Mouse (Mus musculus) frontal cortex, postnatal 10 days (tissue): ENCODE data around the gene Soga1.

ENCODE experiments used
- DNase-seq, 2 experiments: peaks; one replicate each; pipeline ENCODE4 v3.0.0; 2022; ENCODE audit warnings: low spot score in 2 of 2, mixed read lengths in 1 of 2

Gene Soga1

GRCm38 (mm10) chr2:157063241-157063700, 15.8 kb downstream of the Soga1 start:
- peak in 1 of 2 experiments; percentile 71 for DNase-seq

DNA sequence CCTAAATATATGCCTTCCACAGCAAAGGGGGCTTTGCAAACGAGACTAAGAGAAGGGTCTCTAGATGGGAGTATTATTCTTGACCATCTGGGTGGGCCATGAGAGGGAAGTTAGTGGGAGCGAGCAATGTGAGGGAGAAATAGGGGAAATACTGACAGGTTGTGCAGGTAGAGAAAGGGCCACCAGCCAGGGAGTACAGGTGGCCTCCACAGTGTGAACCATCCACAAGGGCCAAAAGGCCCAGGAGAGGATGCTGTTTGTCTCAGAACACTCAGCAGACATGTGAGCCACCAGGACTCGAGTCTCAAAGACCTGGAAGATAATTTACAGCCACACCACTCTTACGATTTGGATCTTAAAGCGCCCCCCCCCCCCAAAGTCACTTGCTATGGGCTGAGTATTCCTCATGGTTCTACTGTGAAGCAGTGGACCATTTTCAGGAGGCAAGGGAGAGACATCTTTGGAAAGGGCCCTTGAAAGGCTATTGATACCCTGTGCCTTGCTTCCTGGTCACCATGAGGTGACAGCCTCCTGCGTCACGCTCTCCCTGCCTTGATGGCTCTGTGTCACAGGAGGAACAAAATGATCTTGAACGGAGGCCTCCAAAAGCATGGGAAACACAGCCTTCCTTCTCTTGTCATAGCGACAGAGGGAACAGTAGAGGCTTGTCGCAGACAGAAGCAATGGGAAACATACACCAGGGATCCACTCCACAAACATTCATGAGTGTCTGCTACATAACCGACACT, 18.3 kb downstream of the Soga1 start:
- no peak for DNase-seq

DNA sequence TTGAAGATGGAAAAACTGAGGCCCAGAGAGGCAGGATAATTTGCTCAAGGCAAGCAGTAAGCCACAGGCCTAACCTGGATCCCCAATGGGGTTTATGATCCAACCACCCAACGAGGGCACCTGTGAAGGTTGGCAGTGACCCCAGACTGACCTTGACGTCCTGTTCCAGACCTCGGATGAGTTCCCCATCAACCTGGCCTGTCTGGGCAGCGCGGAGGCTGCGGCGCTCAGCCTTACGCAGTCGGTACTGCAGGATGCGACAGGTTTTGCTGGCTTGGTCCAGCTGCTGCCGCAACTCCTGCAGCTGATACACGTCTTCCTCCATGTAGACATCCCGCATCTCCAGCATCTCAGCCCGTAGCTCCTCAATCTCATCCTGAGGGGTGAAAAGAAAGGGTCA, 19.0 kb downstream of the Soga1 start:
- DNase-seq = no peak

GRCm38 (mm10) chr2:157059166-157059565, 19.9 kb downstream of the Soga1 start:
- DNase-seq = no peak

- peak; percentile 79 to 80 for DNase-seq
These were observed 20.6 kb downstream of the Soga1 start for GRCm38 (mm10) chr2:157058342-157058998.

DNA sequence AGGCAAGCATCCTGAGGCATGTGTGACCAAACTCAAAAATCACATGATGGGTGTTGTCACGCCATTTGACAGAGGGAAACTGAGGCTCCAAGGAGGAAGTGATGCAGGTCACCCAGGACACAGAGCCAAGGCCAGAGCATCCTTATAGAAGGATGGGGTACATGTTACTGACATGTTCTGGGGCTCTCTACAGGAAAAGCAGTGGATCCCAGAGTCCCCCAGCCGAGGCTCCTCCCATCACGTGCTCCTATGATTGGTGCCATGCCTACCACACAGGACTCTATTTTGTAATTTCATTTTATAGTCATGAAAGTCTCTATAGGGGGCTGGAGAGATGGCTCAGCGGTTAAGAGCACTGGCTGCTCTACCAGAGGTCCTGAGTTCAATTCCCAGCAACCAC, 21.3 kb downstream of the Soga1 start:
- no peak for DNase-seq

DNA sequence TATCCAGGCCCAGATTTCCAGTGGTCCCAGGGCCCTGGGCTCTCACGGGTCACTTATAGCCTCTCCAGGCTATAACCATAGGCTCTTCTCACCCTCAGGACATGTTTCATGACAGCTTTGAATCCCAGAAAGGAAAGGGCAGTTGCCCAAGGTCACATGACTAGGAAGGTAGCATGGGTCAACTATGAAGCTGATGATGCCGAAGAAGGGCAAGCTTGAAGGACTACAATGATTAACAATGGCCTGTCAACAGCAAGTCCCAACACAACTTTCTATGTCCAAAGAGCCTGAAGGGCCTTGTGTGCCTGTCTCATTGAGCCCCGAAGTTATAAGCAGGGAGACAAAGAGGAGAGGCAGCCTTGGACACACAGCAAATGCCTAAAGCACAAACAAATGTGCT, 21.9 kb downstream of the Soga1 start:
- no peak for DNase-seq

DNA sequence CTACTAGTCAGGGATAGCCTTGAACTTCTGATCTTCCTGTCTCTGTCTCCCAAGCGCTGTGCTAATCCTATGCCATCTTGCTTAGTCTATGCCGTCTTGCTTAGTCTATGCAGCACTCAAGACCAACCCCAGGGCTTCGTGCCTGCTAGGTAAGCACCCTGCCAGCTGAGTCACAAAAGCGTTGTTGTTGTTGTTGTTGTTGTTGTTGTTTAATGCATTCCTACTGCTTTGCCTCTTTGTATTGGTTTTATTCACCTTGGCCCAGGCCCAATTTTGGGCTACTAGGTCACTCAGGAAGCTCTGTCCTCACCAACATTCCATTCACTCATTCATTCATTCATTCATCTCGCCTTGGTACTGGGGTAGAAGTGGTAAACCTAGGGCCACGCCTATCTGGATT, 23.3 kb downstream of the Soga1 start:
- no peak for DNase-seq

DNA sequence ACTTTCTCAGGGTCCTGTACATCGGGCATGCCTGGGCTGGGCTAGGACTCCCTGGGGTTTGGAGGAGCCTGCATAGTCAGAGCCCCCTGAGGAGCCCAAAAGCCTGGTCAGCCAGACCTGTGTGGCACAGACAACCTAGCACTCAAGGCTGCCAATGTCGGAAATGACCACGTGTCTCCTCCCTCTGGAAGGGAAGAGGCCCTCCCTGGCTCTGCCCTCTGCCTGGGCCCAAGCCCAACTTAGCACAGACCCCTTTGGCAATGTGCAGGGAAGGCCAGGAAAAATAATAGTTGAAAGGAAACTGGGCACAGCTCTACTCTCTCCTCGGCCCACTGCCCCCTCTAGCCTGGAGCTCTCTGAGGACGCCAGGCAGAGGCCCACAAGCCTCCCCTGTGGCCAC, 24.2 kb downstream of the Soga1 start:
- DNase-seq = no peak

DNA sequence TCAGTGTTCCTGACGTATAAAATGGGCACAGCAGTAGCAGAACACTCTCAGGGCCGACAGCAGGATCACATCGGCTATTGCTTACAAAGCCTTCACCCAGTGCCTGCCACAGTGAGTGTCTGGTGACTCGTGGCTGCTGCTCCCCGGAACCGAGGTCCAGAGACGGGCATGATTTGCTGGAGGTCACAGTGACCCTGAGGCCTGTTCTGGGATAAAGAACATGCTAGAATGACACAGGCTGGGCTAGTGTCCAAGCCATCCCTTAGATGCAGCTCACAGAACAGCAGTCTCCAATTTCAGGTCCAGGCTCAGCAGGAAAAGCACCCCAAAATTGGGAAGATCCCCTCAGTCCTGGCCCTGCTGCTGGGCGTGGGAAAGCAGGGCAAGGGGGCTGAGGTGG, 24.8 kb downstream of the Soga1 start:
- no peak for DNase-seq

DNA sequence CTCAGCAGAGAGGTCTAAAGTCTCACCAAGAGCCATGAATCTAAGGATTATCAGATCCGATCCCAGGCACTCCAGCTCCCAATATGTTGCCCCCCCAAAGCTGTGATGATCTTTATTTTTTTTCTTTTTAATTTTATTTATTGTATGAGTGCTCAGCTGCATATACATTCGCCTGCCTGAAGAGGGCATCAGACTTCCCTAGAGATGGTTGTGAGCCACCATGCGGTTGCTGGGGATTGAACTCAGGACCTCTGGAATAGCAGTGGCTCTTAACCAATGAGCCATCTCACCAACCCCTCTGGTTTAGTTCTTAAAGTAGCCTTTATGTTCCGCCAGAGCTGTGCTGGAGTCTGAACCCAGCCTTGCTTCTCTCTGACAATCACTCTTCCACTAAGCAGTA, 25.3 kb downstream of the Soga1 start:
- DNase-seq = no peak

GRCm38 (mm10) chr2:157053124-157053523, 25.9 kb downstream of the Soga1 start:
- no peak for DNase-seq

DNA sequence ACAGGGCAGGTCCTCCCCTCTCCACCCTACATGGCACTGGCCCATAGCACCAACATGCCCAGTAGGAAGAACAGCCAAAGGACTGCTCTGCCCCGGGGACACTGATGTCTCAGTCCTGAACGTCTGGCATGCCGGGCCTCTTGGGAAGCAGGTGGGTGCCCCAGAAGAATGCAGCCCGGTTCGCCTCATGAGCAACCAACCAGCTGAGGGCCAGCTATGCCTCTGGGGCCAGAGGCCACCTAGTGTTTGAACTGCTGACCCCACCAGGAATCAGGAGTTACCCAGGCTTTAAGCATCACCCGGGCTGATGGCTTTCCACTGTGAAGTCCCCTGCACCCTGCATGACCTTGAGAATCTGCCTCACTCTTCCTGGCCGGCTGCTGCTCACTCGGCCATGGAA, 26.6 kb downstream of the Soga1 start:
- DNase-seq = no peak

DNA sequence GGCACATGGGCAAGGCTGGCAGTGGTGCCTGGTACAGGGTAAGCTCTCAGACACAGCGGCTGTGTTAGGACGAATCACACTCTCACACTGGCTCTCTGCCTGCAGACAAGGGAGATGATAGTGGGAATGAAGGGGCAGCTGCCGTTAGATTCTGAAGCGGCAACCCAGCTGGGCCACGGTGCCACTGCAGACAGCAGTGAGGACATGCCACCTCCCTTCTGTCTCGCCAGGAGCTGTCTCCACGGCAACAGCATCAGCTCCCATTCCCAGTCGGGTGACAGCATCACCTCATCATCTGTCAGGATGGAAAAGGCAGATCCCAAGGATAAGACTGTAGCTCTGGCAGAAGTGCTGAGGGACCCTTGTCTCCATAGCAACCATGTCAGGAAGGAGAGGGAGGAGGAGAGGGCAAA, 29.2 kb downstream of the Soga1 start:
- peak; percentile 65 to 82 for DNase-seq

GRCm38 (mm10) chr2:157048395-157049181, 30.5 kb downstream of the Soga1 start:
- peak in 1 of 2 experiments; percentile 71 for DNase-seq

- no peak for DNase-seq
These were observed 32.1 kb downstream of the Soga1 start for GRCm38 (mm10) chr2:157046956-157047355.

DNA sequence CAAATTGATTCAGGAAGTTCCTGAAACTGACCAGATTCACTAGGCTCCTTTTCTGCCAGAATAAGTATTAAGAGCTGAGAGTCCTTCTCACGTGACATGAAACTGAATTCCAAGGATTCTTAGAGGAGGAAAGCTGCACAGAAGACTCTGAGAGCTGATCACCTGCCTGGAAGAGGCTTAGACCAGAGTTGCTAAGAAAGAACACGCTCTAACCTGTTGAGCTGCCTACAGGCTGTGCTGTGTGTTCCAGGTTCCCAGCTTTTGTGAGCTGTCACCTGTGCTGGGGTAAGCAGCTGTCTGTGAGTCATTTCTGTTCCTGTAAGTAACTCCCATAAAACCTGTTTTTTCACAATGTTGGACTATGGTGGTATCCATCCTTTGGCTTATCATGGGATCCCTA, 33.1 kb downstream of the Soga1 start:
- DNase-seq = no peak

DNA sequence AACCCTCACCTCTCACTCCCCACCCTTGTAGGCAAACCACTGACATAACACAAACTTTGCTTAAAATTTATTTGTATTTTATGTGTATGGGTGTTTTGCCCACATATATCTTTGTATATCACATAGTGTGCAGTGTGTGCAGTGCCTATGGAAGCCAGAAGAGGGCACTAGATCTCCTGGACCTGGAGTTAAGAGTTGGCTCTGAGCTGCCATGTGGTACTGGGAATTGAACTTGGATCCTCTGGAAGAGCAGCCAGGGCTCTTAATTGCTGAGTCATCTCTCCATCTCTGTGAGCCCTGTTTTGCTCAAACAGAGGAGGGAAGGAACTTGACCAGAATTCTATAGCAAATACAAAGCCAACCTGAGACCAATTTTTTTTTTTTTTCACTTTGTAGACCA, 35.1 kb downstream of the Soga1 start:
- no peak for DNase-seq

GRCm38 (mm10) chr2:157043556-157043955, 35.5 kb downstream of the Soga1 start:
- no peak for DNase-seq

DNA sequence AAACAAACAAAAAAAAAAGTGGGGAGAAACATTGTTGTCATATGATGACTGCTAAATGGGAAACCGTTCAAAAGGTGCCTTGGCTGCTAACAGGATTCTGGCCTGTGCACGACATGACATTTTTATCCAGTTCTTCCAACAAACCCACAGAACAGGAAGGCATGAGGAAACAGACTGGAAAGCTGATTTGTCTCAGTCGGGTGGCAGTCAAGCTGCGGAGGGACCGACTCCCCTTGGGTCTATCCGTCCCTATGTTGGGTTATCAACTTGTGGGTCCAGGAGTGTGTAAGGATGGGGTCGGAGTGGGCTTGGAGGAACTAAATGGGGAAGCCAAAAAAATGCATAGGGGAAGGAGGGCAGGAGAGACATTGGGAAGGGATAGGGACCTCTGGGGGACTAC, 37.6 kb downstream of the Soga1 start:
- DNase-seq = no peak

GRCm38 (mm10) chr2:157040649-157041046, 38.4 kb downstream of the Soga1 start:
- DNase-seq = no peak

DNA sequence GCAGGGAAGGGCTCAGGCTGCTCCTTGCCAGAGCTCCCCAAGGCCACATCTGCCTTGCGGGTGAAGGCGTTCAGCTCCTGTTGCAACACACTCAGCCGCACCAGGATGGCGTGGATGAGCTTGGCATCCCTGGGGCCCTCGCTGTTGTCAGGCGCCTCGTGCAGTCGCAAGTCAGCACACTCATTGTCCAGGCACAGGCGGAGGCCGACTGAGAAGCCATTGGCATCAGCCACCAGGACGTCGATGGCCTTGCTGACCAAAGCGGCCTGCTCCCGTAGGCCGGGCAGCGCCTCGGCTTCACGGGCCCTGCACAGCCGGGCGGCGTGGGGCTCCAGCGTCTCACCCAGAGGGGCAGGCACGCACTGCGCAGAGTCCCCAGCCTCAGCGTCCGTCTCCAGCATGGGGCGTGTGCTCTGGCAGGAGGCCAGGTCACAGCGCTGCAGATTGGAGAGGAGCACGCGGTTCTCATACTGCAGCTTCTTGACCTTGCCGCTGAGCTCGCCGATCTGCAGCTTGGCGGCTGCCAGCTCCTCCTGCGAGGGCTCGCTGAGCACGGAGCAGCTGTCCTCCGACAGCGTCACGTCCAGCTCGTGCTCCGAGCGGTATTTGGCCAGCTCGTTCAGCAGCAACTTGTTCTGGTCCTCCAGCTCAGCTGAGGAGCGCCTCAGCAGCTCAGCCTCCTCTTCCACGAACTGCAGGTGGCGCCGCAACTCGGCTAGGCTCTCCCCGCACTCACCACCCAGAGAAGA, 39.0 kb downstream of the Soga1 start:
- no peak for DNase-seq
